Mouse (Mus musculus) left cerebral cortex, adult 9 months (tissue): ENCODE data around the gene Gm20897.
"Not testable (repeated sequence)": the region's sequence is repeated elsewhere in the genome, so short reads cannot be mapped to it uniquely, and the experiment has no call there.

Experiments used
- DNase-seq, 2 experiments: peaks; one replicate each; pipeline ENCODE4 v3.0.0; 2022; ENCODE audit warnings: low spot score in 2 of 2

The Gm20897 gene

GRCm38 (mm10) chrY:38502138-38502537 is at the start of gene Gm20897:
TSS of gene Gm20897 (minus strand) at chrY:38502238.
- DNase-seq: not testable (repeated sequence)
